Mouse (Mus musculus) small intestine, adult 2 months (tissue): ENCODE measurements around the gene Cbr1.

ENCODE experiments used
- CTCF ChIP-seq: fragments of 200-500 bp; IDR thresholded peaks from 2 replicates; pipeline ENCODE4 v1.5.1; 2012; ENCODE audit warnings: low read depth, mild to moderate bottlenecking, control low read depth, inconsistent platforms, low read length, moderate library complexity, mixed read lengths; ENCODE audit not compliant: insufficient replicate concordance, insufficient read length; ENCODE audit errors: extremely low read depth
- POLR2A ChIP-seq: fragments of 200-500 bp; IDR thresholded peaks from 2 replicates; pipeline ENCODE4 v1.6.1; 2012; ENCODE audit warnings: low read depth, mild to moderate bottlenecking, control low read depth, inconsistent platforms, low read length, moderate library complexity

DNA sequence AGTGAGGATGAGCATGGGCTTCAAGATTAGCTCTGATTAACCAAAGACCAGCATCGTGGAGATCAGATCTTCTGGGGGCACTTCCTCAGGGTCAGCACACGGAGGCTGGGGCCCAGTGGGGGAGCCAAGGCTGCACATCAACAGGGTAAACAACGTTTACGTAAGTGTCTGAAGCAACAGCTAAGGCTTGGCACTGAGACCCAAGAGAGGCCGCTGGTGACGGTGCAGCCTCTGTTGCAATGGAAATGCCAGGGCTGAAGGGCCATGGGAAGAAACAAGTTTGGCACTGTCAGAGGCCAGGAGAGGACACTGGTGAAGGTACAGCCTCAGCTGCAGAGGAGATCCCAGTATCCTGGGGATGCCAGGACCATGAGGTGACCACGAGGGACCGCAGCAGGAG lies 12.2 kb upstream of the Cbr1 start:
- no peak for TF ChIP-seq POLR2A
- TF ChIP-seq CTCF = no peak
